Mouse (Mus musculus) liver, embryonic 14.5 days (tissue): ENCODE results near the gene Ptk7. TPM values are rescaled to one million over a fixed set of nuclear protein-coding genes. Genes with fewer than 3 reads are reported as not detected.
"Not testable (repeated sequence)": the region's sequence is repeated elsewhere in the genome, so short reads cannot be mapped to it uniquely, and the experiment has no call there.

Experiments used
- ATAC-seq: fragments of 200-750 bp; cut with Nextera tagmentation; 2 replicates; pipeline ENCODE4 v1.8.0; 2017; ENCODE audit warnings: moderate number of reproducible peaks, mild to moderate bottlenecking, moderate library complexity; ENCODE audit not compliant: insufficient read depth
- DNase-seq, 3 experiments: peaks; one replicate each; pipeline ENCODE4 v3.0.0-alpha.2; 2012 to 2013; ENCODE audit warnings: low read depth in 3 of 3, low spot score in 3 of 3
- H3K27ac ChIP-seq: fragments of 300-500 bp; sonication (generic); 2 replicates; pipeline ENCODE4 v1.5.1; 2014; ENCODE audit warnings: moderate library complexity, mild to moderate bottlenecking, control low read depth, inconsistent platforms
- H3K27me3 ChIP-seq: fragments of 300-500 bp; sonication (generic); 2 replicates; pipeline ENCODE4 v1.6.1; 2014; ENCODE audit warnings: mild to moderate bottlenecking, low read length, moderate library complexity; ENCODE audit not compliant: control insufficient read depth, insufficient read depth
- H3K36me3 ChIP-seq: fragments of 300-500 bp; sonication (generic); replicated peaks from 2 replicates; pipeline ENCODE4 v1.6.1; 2014; ENCODE audit warnings: low read depth; ENCODE audit not compliant: control insufficient read depth, insufficient read depth
- H3K4me1 ChIP-seq, 2 experiments: fragments of 200-500 bp in 1 of 2; fragments of 300-500 bp in 1 of 2; sonication (generic) in 1 of 2; replicated peaks; 2 replicates each; pipeline ENCODE4 v1.6.1; 2012 to 2014; ENCODE audit warnings: antibody characterized with exemption in 1 of 2, inconsistent platforms in 1 of 2, low read length in 1 of 2; ENCODE audit not compliant: control insufficient read depth in 2 of 2, insufficient read depth in 2 of 2
- H3K4me2 ChIP-seq: fragments of 300-500 bp; sonication (generic); 2 replicates; pipeline ENCODE4 v1.6.1; 2014; ENCODE audit warnings: low read depth, mild to moderate bottlenecking, control low read depth, moderate library complexity
- H3K4me3 ChIP-seq, 2 experiments: fragments of 200-500 bp in 1 of 2; fragments of 300-500 bp in 1 of 2; sonication (generic) in 1 of 2; 2 replicates each; pipeline ENCODE4 v1.5.1; 2012 to 2014; ENCODE audit warnings: low read depth in 2 of 2, low read length in 2 of 2, mild to moderate bottlenecking in 2 of 2, control low read depth in 1 of 2, inconsistent platforms in 1 of 2, moderate library complexity in 1 of 2; ENCODE audit not compliant: insufficient read depth in 1 of 2
- H3K9ac ChIP-seq: fragments of 300-500 bp; sonication (generic); replicated peaks from 2 replicates; pipeline ENCODE4 v1.6.1; 2014; ENCODE audit warnings: mild to moderate bottlenecking, control low read depth, moderate library complexity
- H3K9me3 ChIP-seq: fragments of 300-500 bp; sonication (generic); 2 replicates; pipeline ENCODE4 v1.6.1; 2016; ENCODE audit warnings: low read length, mixed read lengths; ENCODE audit not compliant: control insufficient read depth
- CTCF ChIP-seq: IDR thresholded peaks from 2 replicates; pipeline ENCODE4 v1.5.1; 2016; ENCODE audit warnings: antibody characterized with exemption, low read depth, control low read depth
- EP300 ChIP-seq: IDR thresholded peaks from 2 replicates; pipeline ENCODE4 v1.6.1; 2016; ENCODE audit warnings: antibody characterized with exemption, low read depth
- WGBS: fragments of 180-500 bp; shearing (Covaris S2); extraction: QIAGEN DNeasy Blood & Tissue Kit; methylation state at CpG from one replicate; pipeline ENCODE4 v1.1.7; 2014; ENCODE audit not compliant: insufficient replicate concordance; 5-methylcytosine and 5-hydroxymethylcytosine counted together
- polyA plus RNA-seq, 2 experiments: library from polyadenylated mRNA; depleted of rRNA in 1 of 2; stranded (reverse) in 1 of 2; unstranded in 1 of 2; fragments of >200 nt; fragmentation: Nextera tagmentation in 1 of 2; extraction: Ambion mirVana in 1 of 2; gene quantifications; 2 replicates each; pipeline versions ENCODE4 v1.2.1 to v1.2.3; 2012 to 2014

Ptk7 gene
- polyA plus RNA-seq, 2 experiments = 3.0 to 3.6 TPM

GRCm38 (mm10) chr17:46571005-46571404, 58.3 kb downstream of the Ptk7 start:
- Histone ChIP-seq H3K4me2 (no peak overlapping the region), H3K27ac (no peak overlapping the region), H3K27me3 (no peaks in the 10 kb centered on the region), H3K4me3 (no peak overlapping the region), H3K4me1 (no peaks in the 10 kb centered on the region), H3K9me3 (no peaks in the 10 kb centered on the region), H3K36me3 (no peaks in the 10 kb centered on the region), H3K9ac (no peak overlapping the region)
- TF ChIP-seq EP300 (no peak), CTCF (no peak)
- DNase-seq (no peak), ATAC-seq (no peak)
- 66% methylated on average over 11 of the region's 11 CpGs for WGBS

DNA sequence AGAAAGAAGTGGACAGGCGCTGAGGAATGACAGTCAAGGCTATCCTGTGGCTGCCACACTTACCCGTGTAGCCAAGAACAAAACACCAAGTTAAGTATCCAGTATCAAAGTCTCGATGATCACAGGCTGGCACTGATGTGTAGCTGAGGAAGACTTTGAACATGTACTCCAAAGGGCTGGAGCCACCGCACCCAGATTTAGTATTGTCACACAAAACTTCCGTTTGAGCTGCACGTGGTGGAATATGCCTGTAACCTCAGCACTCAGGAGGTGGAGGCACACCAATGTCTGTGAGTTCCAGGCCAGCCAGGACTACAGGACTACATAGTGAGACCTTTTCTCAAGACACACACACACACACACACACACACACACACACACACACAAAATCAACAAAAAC, 70.2 kb downstream of the Ptk7 start:
- no peaks in the 10 kb centered on the region; the same call in 1 of the 2 replicates for H3K27me3 ChIP-seq
- TF ChIP-seq CTCF = no peak
- no peak for TF ChIP-seq EP300
- no peaks in the 10 kb centered on the region for H3K9me3 ChIP-seq
- H3K36me3 ChIP-seq = no peaks in the 10 kb centered on the region
- no peak overlapping the region for H3K4me2 ChIP-seq
- H3K27ac ChIP-seq = no peak overlapping the region
- H3K4me3 ChIP-seq = no peak overlapping the region
- H3K4me1 ChIP-seq = peaks cover 8 to 16% of the 10 kb centered on the region in 2 experiments
- WGBS = 74% methylated on average over 6 of the region's 6 CpGs
- ATAC-seq (no peak), DNase-seq (no peak)
- H3K9ac ChIP-seq = no peak overlapping the region

- DNase-seq = no peak
- 56% methylated on average over 5 of the region's 5 CpGs for WGBS
These were observed 71.2 kb downstream of the Ptk7 start for GRCm38 (mm10) chr17:46558151-46558550.

GRCm38 (mm10) chr17:46557321-46557720, 72.0 kb downstream of the Ptk7 start:
- H3K4me3 ChIP-seq, H3K9ac ChIP-seq, H3K36me3 ChIP-seq, ATAC-seq, H3K27ac ChIP-seq, DNase-seq, H3K27me3 ChIP-seq, H3K9me3 ChIP-seq: not testable (repeated sequence)
- H3K4me2 ChIP-seq = peak overlapping the region; percentile 97
- H3K4me1 ChIP-seq = peaks cover 13 to 30% of the 10 kb centered on the region in 2 experiments

More at GRCm38 (mm10) chr17:46558151-46558550, 71.2 kb downstream of the Ptk7 start:
- H3K27ac ChIP-seq = no peak overlapping the region
- TF ChIP-seq EP300 (no peak), CTCF (no peak)
- H3K36me3 ChIP-seq = no peaks in the 10 kb centered on the region
- peaks cover 11 to 25% of the 10 kb centered on the region in 2 experiments for H3K4me1 ChIP-seq
- no peak overlapping the region for H3K4me3 ChIP-seq
- H3K9me3 ChIP-seq = no peaks in the 10 kb centered on the region
- H3K4me2 ChIP-seq = no peak overlapping the region
- H3K9ac ChIP-seq = no peak overlapping the region
- no peaks in the 10 kb centered on the region; the same call in 1 of the 2 replicates for H3K27me3 ChIP-seq
- no peak for ATAC-seq

DNA sequence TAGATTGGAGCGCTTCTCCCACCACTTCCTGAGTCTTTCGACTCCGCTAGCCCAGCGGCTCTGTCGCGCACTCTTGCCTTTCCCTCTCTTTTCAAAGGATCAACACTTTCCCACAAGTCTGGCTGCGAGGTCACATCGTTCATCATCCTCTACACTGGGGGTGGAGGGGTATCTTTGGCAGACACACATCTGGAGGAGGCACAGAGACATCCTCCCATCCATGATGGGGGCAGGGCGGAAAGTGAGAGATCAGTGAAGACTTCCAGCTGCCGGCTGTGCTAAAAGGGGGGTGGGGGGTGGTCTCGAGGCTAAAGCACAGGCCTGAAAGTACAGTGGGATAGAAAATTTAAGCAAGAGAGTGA, 72.7 kb downstream of the Ptk7 start:
- peak overlapping the region; percentile 55 for H3K27ac ChIP-seq
- under 1% methylated on average over 11 of the region's 11 CpGs for WGBS
- H3K27me3 ChIP-seq = no peaks in the 10 kb centered on the region; the same call in 1 of the 2 replicates
- H3K4me2 ChIP-seq = peak overlapping the region; percentile 97
- peak in 1 of 3 experiments; percentile 23 for DNase-seq
- H3K4me3 ChIP-seq = peak overlapping the region; percentile 77 to 98
- no peak for TF ChIP-seq EP300
- TF ChIP-seq CTCF = no peak
- H3K9ac ChIP-seq = peak overlapping the region; percentile 71
- H3K9me3 ChIP-seq = no peaks in the 10 kb centered on the region
- H3K4me1 ChIP-seq = peaks cover 13 to 30% of the 10 kb centered on the region in 2 experiments
- H3K36me3 ChIP-seq = no peaks in the 10 kb centered on the region; the same call in none of the 2 replicates
- ATAC-seq = peak; percentile 12
